In the genomic region with DNA sequence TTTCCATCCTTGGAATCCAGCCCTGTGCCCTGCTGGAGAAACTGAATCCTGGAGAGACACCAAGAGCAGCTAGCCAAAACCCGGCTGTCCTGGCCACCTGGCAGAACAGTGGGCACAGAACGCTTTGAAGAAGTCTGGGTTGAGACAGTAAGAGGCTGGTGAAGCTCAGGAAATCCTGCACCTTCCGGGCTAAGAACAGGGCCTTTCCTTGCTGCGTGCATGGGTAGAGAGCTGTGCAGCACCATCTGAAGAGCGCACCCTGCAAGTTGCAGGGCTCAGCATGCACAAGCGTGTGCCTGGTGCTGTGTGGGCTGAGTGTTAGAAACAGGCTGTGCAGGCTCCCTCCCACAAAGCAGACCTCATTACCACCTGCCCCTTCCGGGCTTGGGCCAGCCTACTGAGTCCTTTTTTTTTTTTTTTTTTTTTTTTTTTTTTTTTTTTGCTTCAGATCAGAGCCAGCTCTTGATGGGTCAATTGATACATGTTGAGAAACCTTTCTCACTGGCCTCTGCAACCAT, we compare ENCODE assay signal across 20 mouse cellular contexts. TPM values are rescaled to one million over a fixed set of nuclear protein-coding genes. Genes with fewer than 3 reads are reported as not detected.
A peak's percentile ranks its signal among the peaks of the same experiment; 100 is the strongest.
DNase-seq lines count a peak whose midpoint lies in the region; ATAC-seq and TF ChIP-seq lines count a peak whose summit lies in the region.
"Had no signal": no experiment of that assay in that cellular context is flagged by ENCODE, and none has a peak within 500 bp of the region (broad histone marks: within the 10 kb centered on the region; RNA-seq: fewer than 3 reads in every experiment).

No protein-coding gene starts in this region.

- 42% methylated on average over 7 of the region's 7 CpGs for WGBS in intestine, postnatal 0 days

- no peaks in the 10 kb centered on the region for H3K9me3 ChIP-seq in intestine, postnatal 0 days (ENCODE audit: control insufficient read depth)
- H3K9me3 ChIP-seq: lung, embryonic 15.5 days; neural tube, embryonic 15.5 days had no signal

- H3K4me2 ChIP-seq in intestine, postnatal 0 days (replicated peaks; ENCODE audit: low read depth) = no peak overlapping the region
- H3K4me2 ChIP-seq: embryonic facial prominence, embryonic 12.5 days; heart, embryonic 11.5 days; hindbrain, embryonic 14.5 days; lung, embryonic 15.5 days; neural tube, embryonic 15.5 days had no signal

- no peak overlapping the region for H3K27ac ChIP-seq in intestine, postnatal 0 days (ENCODE audit: low read depth, low read length)
- H3K27ac ChIP-seq: embryonic facial prominence, embryonic 12.5 days; forebrain, embryonic 10.5 days; hindbrain, embryonic 14.5 days; lung, embryonic 15.5 days; neural tube, embryonic 15.5 days had no signal

- H3K27me3 ChIP-seq in intestine, postnatal 0 days (replicated peaks; ENCODE audit: control insufficient read depth, insufficient read depth, low read length) = peaks cover 25% of the 10 kb centered on the region; the same call in 1 of the 2 replicates

- H3K4me1 ChIP-seq in intestine, postnatal 0 days (replicated peaks; ENCODE audit: control insufficient read depth, insufficient read depth, low read length) = no peaks in the 10 kb centered on the region
- H3K4me1 ChIP-seq: embryonic facial prominence, embryonic 12.5 days; forebrain, embryonic 10.5 days; lung, embryonic 15.5 days; neural tube, embryonic 15.5 days had no signal

- TF ChIP-seq CTCF in intestine, postnatal 0 days (IDR thresholded peaks at IDR 0.05; ENCODE audit: low read depth) = no peak

- no peak overlapping the region for H3K9ac ChIP-seq in intestine, postnatal 0 days (ENCODE audit: low read depth, low read length)
- H3K9ac ChIP-seq: embryonic facial prominence, embryonic 12.5 days; hindbrain, embryonic 14.5 days; lung, embryonic 15.5 days; neural tube, embryonic 15.5 days had no signal

- intact Hi-C loops in heart, postnatal 36 days (cut with DNase I) = no loop called here

- peak; percentile 86 for ATAC-seq in cerebellum, adult (ENCODE audit: insufficient number of reproducible peaks, low FRiP score, low TSS enrichment)
- ATAC-seq in intestine, postnatal 0 days = no peak
- ATAC-seq: activated CD4-positive, CD25-positive, alpha-beta regulatory T cell, adult 4 months had no signal

- peak; percentile 32 to 47 for DNase-seq in left cerebral cortex, adult 18-20 months (ENCODE audit: low spot score in 2 of 2)
- no peak for DNase-seq in left cerebral cortex, adult 11 months (ENCODE audit: low spot score)
- DNase-seq in cerebellum, postnatal 10 days = peak; percentile 90 to 93
- DNase-seq in layer of hippocampus, adult 9-11 months = peak; percentile 89
- DNase-seq in heart, postnatal 36 days = no peak
- DNase-seq in spleen, adult 12 weeks (ENCODE audit: low spot score) = no peak
- DNase-seq: adrenal gland, postnatal 36 days; gastrocnemius, postnatal 10 days; kidney, adult 2 months had no signal

- H3K4me3 ChIP-seq in intestine, postnatal 0 days (ENCODE audit: low read depth, low read length) = no peak overlapping the region
- H3K4me3 ChIP-seq: embryonic facial prominence, embryonic 12.5 days; forebrain, embryonic 10.5 days; lung, embryonic 15.5 days; neural tube, embryonic 15.5 days had no signal

- H3K36me3 ChIP-seq in intestine, postnatal 0 days (ENCODE audit: control insufficient read depth, insufficient read depth) = no peaks in the 10 kb centered on the region
- H3K36me3 ChIP-seq: embryonic facial prominence, embryonic 12.5 days; forebrain, embryonic 10.5 days; lung, embryonic 15.5 days; neural tube, embryonic 15.5 days had no signal

RNA-seq across cellular contexts. Expression of gene Rasgrf1, which starts 23.9 kb away (rescaled TPM):
- total RNA-seq in left cerebral cortex, adult 18-20 months (2021) = 100 to 1,000 TPM; 292 to 328 TPM
- 0.13 TPM in 1 of 2 replicates, not detected in the other for polyA plus RNA-seq in intestine, postnatal 0 days (2015; fragmentation: Nextera tagmentation; extraction: Ambion mirVana)
- not detected for total RNA-seq in heart, postnatal 36 days (2021)
- total RNA-seq: megakaryocyte-erythroid progenitor cell, adult 5-6 weeks had no signal
- polyA plus RNA-seq: activated CD4-positive, CD25-positive, alpha-beta regulatory T cell, adult 4 months; forebrain, embryonic 10.5 days; liver, adult 2 months had no signal

Comparison
In these comparisons a context has a peak if more than half of its experiments do, and no peak if none do; other contexts are left out.
1. DNase-seq: peak in left cerebral cortex, adult 18-20 months (2 of 2), cerebellum, postnatal 10 days (2 of 2) and layer of hippocampus, adult 9-11 months (single experiment); none in left cerebral cortex, adult 11 months (single experiment), heart, postnatal 36 days (0 of 2) and spleen, adult 12 weeks (single experiment).
2. RNA of gene Rasgrf1, which starts 23.9 kb away (total RNA-seq): 292 to 328 TPM in left cerebral cortex, adult 18-20 months; not detected in heart, postnatal 36 days; every median in the first group is over 100 times any median in the second.